Mouse (Mus musculus) hindbrain, embryonic 11.5 days (tissue): ENCODE measurements around the gene Tor1b. TPM values are rescaled to one million over a fixed set of nuclear protein-coding genes. Genes with fewer than 3 reads are reported as not detected.

Experiments
- ATAC-seq: fragments of 200-750 bp; cut with Nextera tagmentation; 2 replicates; pipeline ENCODE4 v1.8.0; 2017; ENCODE audit warnings: mild to moderate bottlenecking, moderate TSS enrichment, moderate library complexity; ENCODE audit not compliant: low FRiP score
- DNase-seq: peaks from one replicate; pipeline ENCODE4 v3.0.0-alpha.2; 2015; ENCODE audit warnings: low spot score
- H3K27ac ChIP-seq: fragments of 300-500 bp; sonication (generic); 2 replicates; pipeline ENCODE4 v1.5.1; 2014; ENCODE audit warnings: mild to moderate bottlenecking, low read depth, low read length
- H3K27me3 ChIP-seq: fragments of 300-500 bp; sonication (generic); 2 replicates; pipeline ENCODE4 v1.6.1; 2014; ENCODE audit warnings: mild to moderate bottlenecking, low read length, moderate library complexity, mixed read lengths; ENCODE audit not compliant: control insufficient read depth, insufficient read depth
- H3K36me3 ChIP-seq: fragments of 300-500 bp; sonication (generic); 2 replicates; pipeline ENCODE4 v1.6.1; 2014; ENCODE audit warnings: mild to moderate bottlenecking, low read length, moderate library complexity, mixed read lengths; ENCODE audit not compliant: control insufficient read depth, insufficient read depth
- H3K4me1 ChIP-seq: fragments of 300-500 bp; sonication (generic); replicated peaks from 2 replicates; pipeline ENCODE4 v1.6.1; 2014; ENCODE audit warnings: low read length, mixed read lengths; ENCODE audit not compliant: control insufficient read depth, insufficient read depth
- H3K4me2 ChIP-seq: fragments of 300-500 bp; sonication (generic); replicated peaks from 2 replicates; pipeline ENCODE4 v1.6.1; 2014; ENCODE audit warnings: mild to moderate bottlenecking, low read depth, low read length
- H3K4me3 ChIP-seq: fragments of 300-500 bp; sonication (generic); 2 replicates; pipeline ENCODE4 v1.5.1; 2014; ENCODE audit warnings: low read depth, low read length
- H3K9ac ChIP-seq: fragments of 300-500 bp; sonication (generic); 2 replicates; pipeline ENCODE4 v1.6.1; 2014; ENCODE audit warnings: low read depth, low read length
- H3K9me3 ChIP-seq: fragments of 300-500 bp; sonication (generic); 2 replicates; pipeline ENCODE4 v1.6.1; 2016; ENCODE audit warnings: low read length; ENCODE audit not compliant: control insufficient read depth
- WGBS: fragments of 180-500 bp; shearing (Covaris S2); extraction: QIAGEN DNeasy Blood & Tissue Kit; methylation state at CpG from one replicate; pipeline ENCODE4 v1.1.7; 2014; 5-methylcytosine and 5-hydroxymethylcytosine counted together
- polyA plus RNA-seq: library from polyadenylated mRNA; unstranded; fragments of >200 nt; fragmentation: Nextera tagmentation; extraction: Ambion mirVana; gene quantifications from 2 replicates; pipeline ENCODE4 v1.2.1, GENCODE M21; 2014

The Tor1b gene
- polyA plus RNA-seq, 1 experiment from 2014 or later: 21.5 TPM

- H3K9ac ChIP-seq: no peak overlapping the region
- no peak for ATAC-seq
- H3K4me2 ChIP-seq: no peak overlapping the region
- peaks cover 20% of the 10 kb centered on the region for H3K36me3 ChIP-seq
- H3K27ac ChIP-seq: no peak overlapping the region
- no peaks in the 10 kb centered on the region for H3K9me3 ChIP-seq
- 51% methylated on average over 5 of the region's 5 CpGs for WGBS
- no peak for DNase-seq
- no peaks in the 10 kb centered on the region for H3K4me1 ChIP-seq
- H3K4me3 ChIP-seq: no peak overlapping the region
- H3K27me3 ChIP-seq: no peaks in the 10 kb centered on the region
These were observed 7.1 kb downstream of the Tor1b start for GRCm38 (mm10) chr2:30959856-30960255.

GRCm38 (mm10) chr2:30962570-30963254 lies 10.0 kb downstream of the Tor1b start:
- no peaks in the 10 kb centered on the region for H3K9me3 ChIP-seq
- H3K36me3 ChIP-seq: peaks cover 20% of the 10 kb centered on the region
- no peak for DNase-seq
- no peak overlapping the region for H3K27ac ChIP-seq
- no peaks in the 10 kb centered on the region for H3K27me3 ChIP-seq
- WGBS: 91% methylated on average over 11 of the region's 11 CpGs
- no peak overlapping the region for H3K9ac ChIP-seq
- H3K4me2 ChIP-seq: no peak overlapping the region
- no peak for ATAC-seq
- H3K4me1 ChIP-seq: peaks cover 9% of the 10 kb centered on the region
- no peak overlapping the region for H3K4me3 ChIP-seq

DNA sequence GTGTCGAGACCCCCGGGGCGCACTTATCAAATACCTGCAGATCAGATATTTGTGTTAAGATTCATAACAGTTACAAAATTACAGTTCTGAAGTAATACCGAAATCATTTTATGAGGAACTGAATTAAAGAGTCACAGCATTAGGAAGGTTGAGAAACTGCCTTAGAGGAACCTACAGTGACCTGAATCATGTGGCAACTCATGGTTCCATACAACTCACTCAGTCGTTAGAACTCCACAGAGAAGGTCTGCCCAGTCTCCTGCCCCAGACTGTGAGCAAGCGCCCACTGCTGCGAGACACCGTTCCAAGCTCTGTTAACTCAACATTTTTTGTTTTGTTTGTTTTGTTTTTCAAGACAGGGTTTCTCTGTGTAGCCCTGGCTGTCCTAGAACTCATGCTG lies 12.9 kb downstream of the Tor1b start:
- Histone ChIP-seq H3K27me3 (no peaks in the 10 kb centered on the region), H3K4me2 (no peak overlapping the region), H3K4me1 (peaks cover 9% of the 10 kb centered on the region), H3K36me3 (0 out of 2 replicates have a peak, but pooled peaks cover 10% of the 10 kb centered on the region), H3K9me3 (no peaks in the 10 kb centered on the region), H3K27ac (no peak overlapping the region), H3K9ac (no peak overlapping the region), H3K4me3 (no peak overlapping the region)
- DNase-seq (no peak), ATAC-seq (no peak)
- 94% methylated on average over 8 of the region's 8 CpGs for WGBS

- Histone ChIP-seq H3K27ac (no peak overlapping the region), H3K4me2 (peak overlapping the region; percentile 89), H3K4me3 (peak overlapping the region; percentile 98), H3K27me3 (no peaks in the 10 kb centered on the region), H3K9me3 (no peaks in the 10 kb centered on the region), H3K36me3 (0 out of 2 replicates have a peak, but pooled peaks cover 7% of the 10 kb centered on the region), H3K4me1 (peaks cover 9% of the 10 kb centered on the region), H3K9ac (peak overlapping the region; percentile 88)
- 26% methylated on average over 16 of the region's 16 CpGs for WGBS
- DNase-seq: peak; percentile 2
- ATAC-seq: no peak
These were observed 14.1 kb downstream of the Tor1b start for GRCm38 (mm10) chr2:30966826-30967225.

- H3K9me3 ChIP-seq: no peaks in the 10 kb centered on the region
- 0 out of 2 replicates have a peak, but pooled peaks cover 3% of the 10 kb centered on the region for H3K36me3 ChIP-seq
- H3K27me3 ChIP-seq: no peaks in the 10 kb centered on the region
- peaks cover 9% of the 10 kb centered on the region for H3K4me1 ChIP-seq
- DNase-seq: peak; percentile 91
- H3K9ac ChIP-seq: peak within 1 kb of the TSS; percentile 88
- peak within 1 kb of the TSS; percentile 98 for H3K4me3 ChIP-seq
- peak within 1 kb of the TSS; percentile 47; the same call in 1 of the 2 replicates for H3K27ac ChIP-seq
- peak within 1 kb of the TSS; percentile 89 for H3K4me2 ChIP-seq
- 2% methylated on average over 58 of the region's 59 CpGs for WGBS
- ATAC-seq: peak; percentile 94
These were observed 14.9 kb downstream of the Tor1b start, which contains the start of gene Tor1a for GRCm38 (mm10) chr2:30967352-30968327. Gene Tor1a, minus strand, starts transcription at chr2:30967933.

DNA sequence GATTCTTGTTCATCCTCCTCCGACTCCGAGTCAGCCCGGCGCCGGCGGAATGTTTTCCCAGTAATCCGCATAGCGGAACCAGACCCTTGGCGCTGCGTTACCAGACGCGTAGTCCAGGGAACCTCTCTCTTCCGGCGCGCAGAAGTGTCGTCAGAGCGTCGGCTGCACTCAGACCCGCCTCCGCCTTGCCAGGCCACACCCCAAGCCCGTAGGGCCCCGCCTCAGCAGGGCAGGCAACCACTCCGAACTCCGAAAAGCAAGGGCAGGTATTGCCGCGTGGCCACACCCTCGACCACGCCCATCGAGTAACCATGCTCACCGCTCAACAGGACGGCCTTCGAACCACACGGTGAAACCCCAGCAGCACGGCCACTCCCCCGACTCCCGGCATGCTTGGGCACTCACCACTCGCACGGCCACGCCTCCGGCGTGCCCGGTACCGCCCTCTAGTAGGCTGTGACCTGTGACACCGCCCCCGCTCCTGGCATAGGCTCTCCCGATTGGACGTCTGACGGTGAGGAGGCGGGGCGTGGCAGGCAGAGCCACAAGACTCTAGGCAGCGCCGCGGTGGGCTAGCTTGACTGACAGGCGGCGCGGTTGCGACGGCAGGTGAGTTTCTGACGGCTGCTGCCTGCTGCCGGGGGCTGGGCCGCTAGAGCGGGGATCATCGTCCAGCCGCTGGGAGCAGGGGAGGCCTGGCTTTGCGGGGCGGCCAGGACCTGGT lies 29.2 kb downstream of the Tor1b start, which contains the start of the genes BC005624 and Usp20:
BC005624 (minus strand) TSS at position 412 of the 724 bp plus-strand sequence.
Usp20 (plus strand) TSS at position 490 of the 724 bp plus-strand sequence.
- Histone ChIP-seq H3K9ac (peak within 1 kb of the TSS; percentile 61), H3K36me3 (no peaks in the 10 kb centered on the region), H3K4me3 (peak within 1 kb of the TSS; percentile 78), H3K27ac (peak within 1 kb of the TSS; percentile 40; the same call in 1 of the 2 replicates), H3K4me1 (peaks cover 3% of the 10 kb centered on the region; the same call in 1 of the 2 replicates), H3K27me3 (no peaks in the 10 kb centered on the region), H3K9me3 (no peaks in the 10 kb centered on the region), H3K4me2 (peak within 1 kb of the TSS; percentile 88)
- ATAC-seq (peak; percentile 99), DNase-seq (peak; percentile 99)
- WGBS: under 1% methylated on average over 63 of the region's 66 CpGs

DNA sequence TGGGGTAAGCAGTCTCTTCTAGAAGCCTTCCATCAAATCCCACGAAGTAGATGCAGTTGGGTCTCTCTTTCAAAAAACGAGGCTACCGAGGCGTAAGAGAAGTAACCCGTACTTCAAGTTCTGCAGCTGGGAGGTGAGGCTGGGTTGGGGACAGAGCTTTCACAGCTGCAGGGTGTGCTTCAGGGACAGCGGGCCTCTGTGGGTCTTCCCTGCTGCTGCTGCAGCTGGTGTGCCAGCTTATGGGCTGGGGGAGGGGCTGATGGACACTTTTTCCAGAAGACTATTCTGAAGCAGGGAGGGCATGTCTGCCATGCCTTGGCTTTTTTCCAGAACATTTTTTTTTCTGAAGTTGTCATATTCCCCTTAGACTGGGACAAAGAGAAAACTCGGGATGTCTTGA lies 30.3 kb downstream of the Tor1b start:
- ATAC-seq: no peak
- Histone ChIP-seq H3K4me2 (peak overlapping the region; percentile 88), H3K36me3 (no peaks in the 10 kb centered on the region), H3K27ac (no peak overlapping the region), H3K27me3 (no peaks in the 10 kb centered on the region), H3K9ac (no peak overlapping the region; the same call in 1 of the 2 replicates), H3K4me3 (peak overlapping the region; percentile 78), H3K9me3 (no peaks in the 10 kb centered on the region), H3K4me1 (peaks cover 3% of the 10 kb centered on the region; the same call in 1 of the 2 replicates)
- 56% methylated on average over 7 of the region's 7 CpGs for WGBS
- no peak for DNase-seq
